Mouse (Mus musculus): Measurements from ENCODE around the gene Fbxl18. TPM values are rescaled to one million over a fixed set of nuclear protein-coding genes. Genes with fewer than 3 reads are reported as not detected.

Gene Fbxl18
- polyA plus RNA-seq, 1 experiment from 2014 or later: 10.3 TPM

Other genes with a start within 250 kb of the Fbxl18 start
- gene Slc29a4, start 202.9 kb downstream of the Fbxl18 start, polyA plus RNA-seq (2014; fragmentation: Nextera tagmentation; extraction: Ambion mirVana): 9.7 and 10.6 TPM in 2 replicates
- 31.3 TPM in 2 replicates for gene Tnrc18, start 77.8 kb downstream of the Fbxl18 start, polyA plus RNA-seq (2014; fragmentation: Nextera tagmentation; extraction: Ambion mirVana)
- gene Actb, start 11.3 kb upstream of the Fbxl18 start, polyA plus RNA-seq (2014; fragmentation: Nextera tagmentation; extraction: Ambion mirVana): 15,561 and 16,510 TPM in 2 replicates
- 230 and 247 TPM in 2 replicates for gene Fscn1, start 64.9 kb upstream of the Fbxl18 start, polyA plus RNA-seq (2014; fragmentation: Nextera tagmentation; extraction: Ambion mirVana)
- gene Rnf216, start 217.6 kb upstream of the Fbxl18 start, polyA plus RNA-seq (2014; fragmentation: Nextera tagmentation; extraction: Ambion mirVana): 31.0 and 32.0 TPM in 2 replicates

Measured in intestine, embryonic 14.5 days (tissue).